Mouse (Mus musculus) olfactory bulb, adult 2 months (tissue): Measurements from ENCODE around the gene Pdzd2.

Experiments used
- CTCF ChIP-seq: fragments of 200-500 bp; IDR thresholded peaks from 2 replicates; pipeline ENCODE4 v1.5.1; 2012; ENCODE audit warnings: low read depth, mild to moderate bottlenecking, low read length, moderate library complexity; ENCODE audit not compliant: insufficient read depth
- POLR2A ChIP-seq: fragments of 200-500 bp; IDR thresholded peaks from 2 replicates; pipeline ENCODE4 v1.6.1; 2012; ENCODE audit warnings: mild to moderate bottlenecking, low read depth, low read length, moderate library complexity; ENCODE audit not compliant: insufficient read depth

DNA sequence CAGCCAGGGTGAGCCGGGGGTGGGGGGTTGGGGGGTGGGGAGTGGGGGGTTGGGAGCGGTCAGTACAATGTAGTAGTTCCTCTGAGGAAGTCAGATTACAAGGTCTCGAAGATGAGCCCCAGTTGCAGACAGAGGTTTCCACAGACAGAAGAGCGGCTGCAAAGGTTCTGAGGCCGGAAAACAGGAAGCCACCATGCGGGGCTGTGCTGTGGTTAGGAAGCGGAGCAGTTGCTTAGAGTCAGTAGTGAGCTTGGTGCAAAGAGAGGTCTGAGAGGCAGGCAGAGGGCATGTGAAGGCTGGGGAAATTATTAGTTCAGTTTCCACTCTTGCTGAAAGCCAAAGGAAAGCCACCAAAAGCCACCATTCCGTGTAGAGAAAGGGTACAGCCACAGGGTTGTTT is 303.8 kb downstream of the Pdzd2 start:
- TF ChIP-seq POLR2A (no peak), CTCF (no peak)
